Mouse (Mus musculus): Measurements from ENCODE around the gene Hmgxb4. TPM values are rescaled to one million over a fixed set of nuclear protein-coding genes. Genes with fewer than 3 reads are reported as not detected.

The Hmgxb4 gene
- polyA plus RNA-seq, 1 experiment from 2014 or later = 53.1 TPM

DNA sequence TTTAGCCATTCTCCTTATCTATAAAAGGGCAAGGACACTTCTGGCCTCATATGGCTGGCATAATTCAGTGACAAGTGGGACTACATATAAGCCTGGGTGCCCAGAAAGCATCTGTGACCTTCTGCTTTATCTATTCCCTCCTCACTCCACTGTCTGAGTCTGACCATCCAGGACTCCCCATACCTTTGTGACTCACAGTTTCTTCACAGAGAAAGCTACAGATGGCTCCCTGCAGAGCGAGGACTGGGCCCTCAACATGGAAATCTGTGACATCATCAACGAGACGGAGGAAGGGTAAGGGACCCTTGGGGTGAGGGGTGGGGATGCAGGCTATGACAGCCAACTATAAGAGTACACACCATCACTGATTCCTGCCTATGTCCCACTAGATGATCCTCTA lies 54.6 kb downstream of the Hmgxb4 start:
- no peaks in the 10 kb centered on the region for H3K4me1 ChIP-seq (ENCODE audit: control insufficient read depth, insufficient read depth, low read length)
- no peaks in the 10 kb centered on the region for H3K9me3 ChIP-seq (ENCODE audit: control insufficient read depth, low read length)
- no peak overlapping the region for H3K4me2 ChIP-seq (ENCODE audit: low read length)
- 93% methylated on average over 3 of the region's 3 CpGs for WGBS
- ATAC-seq (ENCODE audit: low FRiP score, low TSS enrichment) (no peak), DNase-seq (no peak)
- H3K36me3 ChIP-seq (ENCODE audit: control insufficient read depth, insufficient read depth, low read length) = 0 out of 2 replicates have a peak, but pooled peaks cover 4% of the 10 kb centered on the region
- H3K4me3 ChIP-seq (replicated peaks; ENCODE audit: low read depth, low read length) = no peak overlapping the region
- no peak overlapping the region for H3K27ac ChIP-seq (replicated peaks; ENCODE audit: low read depth, low read length)
- H3K9ac ChIP-seq (replicated peaks; ENCODE audit: low read length) = no peak overlapping the region
- H3K27me3 ChIP-seq (ENCODE audit: control insufficient read depth, insufficient read depth, low read length) = no peaks in the 10 kb centered on the region

- 93% methylated on average over 4 of the region's 4 CpGs for WGBS
Observed at GRCm38 (mm10) chr8:75053342-75053741, 60.2 kb downstream of the Hmgxb4 start.

GRCm38 (mm10) chr8:75055673-75056072 lies 62.5 kb downstream of the Hmgxb4 start:
- Histone ChIP-seq H3K9ac (replicated peaks; ENCODE audit: low read length) (no peak overlapping the region), H3K4me2 (ENCODE audit: low read length) (no peak overlapping the region), H3K27me3 (ENCODE audit: control insufficient read depth, insufficient read depth, low read length) (no peaks in the 10 kb centered on the region), H3K9me3 (ENCODE audit: control insufficient read depth, low read length) (no peaks in the 10 kb centered on the region), H3K27ac (replicated peaks; ENCODE audit: low read depth, low read length) (no peak overlapping the region), H3K4me3 (replicated peaks; ENCODE audit: low read depth, low read length) (no peak overlapping the region), H3K36me3 (ENCODE audit: control insufficient read depth, insufficient read depth, low read length) (peaks cover 6% of the 10 kb centered on the region; the same call in 1 of the 2 replicates), H3K4me1 (ENCODE audit: control insufficient read depth, insufficient read depth, low read length) (no peaks in the 10 kb centered on the region)
- DNase-seq (no peak), ATAC-seq (ENCODE audit: low FRiP score, low TSS enrichment) (no peak)
- WGBS = 96% methylated on average over 2 of the region's 2 CpGs

More at GRCm38 (mm10) chr8:75053342-75053741, 60.2 kb downstream of the Hmgxb4 start:
- Histone ChIP-seq H3K9ac (replicated peaks; ENCODE audit: low read length) (no peak overlapping the region), H3K27ac (replicated peaks; ENCODE audit: low read depth, low read length) (no peak overlapping the region), H3K27me3 (ENCODE audit: control insufficient read depth, insufficient read depth, low read length) (no peaks in the 10 kb centered on the region), H3K4me3 (replicated peaks; ENCODE audit: low read depth, low read length) (no peak overlapping the region), H3K4me2 (ENCODE audit: low read length) (no peak overlapping the region), H3K9me3 (ENCODE audit: control insufficient read depth, low read length) (no peaks in the 10 kb centered on the region), H3K36me3 (ENCODE audit: control insufficient read depth, insufficient read depth, low read length) (0 out of 2 replicates have a peak, but pooled peaks cover 5% of the 10 kb centered on the region), H3K4me1 (ENCODE audit: control insufficient read depth, insufficient read depth, low read length) (no peaks in the 10 kb centered on the region)
- DNase-seq = no peak
- ATAC-seq (ENCODE audit: low FRiP score, low TSS enrichment) = no peak

- ATAC-seq (ENCODE audit: low FRiP score, low TSS enrichment) = no peak
- Histone ChIP-seq H3K4me1 (ENCODE audit: control insufficient read depth, insufficient read depth, low read length) (no peaks in the 10 kb centered on the region), H3K9me3 (ENCODE audit: control insufficient read depth, low read length) (no peaks in the 10 kb centered on the region), H3K27ac (replicated peaks; ENCODE audit: low read depth, low read length) (no peak overlapping the region), H3K27me3 (ENCODE audit: control insufficient read depth, insufficient read depth, low read length) (no peaks in the 10 kb centered on the region), H3K4me3 (replicated peaks; ENCODE audit: low read depth, low read length) (no peak overlapping the region), H3K4me2 (ENCODE audit: low read length) (no peak overlapping the region), H3K36me3 (ENCODE audit: control insufficient read depth, insufficient read depth, low read length) (peaks cover 2% of the 10 kb centered on the region; the same call in 1 of the 2 replicates), H3K9ac (replicated peaks; ENCODE audit: low read length) (no peak overlapping the region)
- no peak for DNase-seq
- WGBS = 84% methylated on average over 6 of the region's 6 CpGs
Observed at GRCm38 (mm10) chr8:75060022-75060421, 66.9 kb downstream of the Hmgxb4 start.

- DNase-seq = no peak
- Histone ChIP-seq H3K4me2 (ENCODE audit: low read length) (no peak overlapping the region), H3K9ac (replicated peaks; ENCODE audit: low read length) (no peak overlapping the region), H3K4me3 (replicated peaks; ENCODE audit: low read depth, low read length) (no peak overlapping the region), H3K27me3 (ENCODE audit: control insufficient read depth, insufficient read depth, low read length) (no peaks in the 10 kb centered on the region), H3K4me1 (ENCODE audit: control insufficient read depth, insufficient read depth, low read length) (no peaks in the 10 kb centered on the region), H3K27ac (replicated peaks; ENCODE audit: low read depth, low read length) (no peak overlapping the region), H3K9me3 (ENCODE audit: control insufficient read depth, low read length) (no peaks in the 10 kb centered on the region), H3K36me3 (ENCODE audit: control insufficient read depth, insufficient read depth, low read length) (peaks cover 5% of the 10 kb centered on the region; the same call in 1 of the 2 replicates)
- ATAC-seq (ENCODE audit: low FRiP score, low TSS enrichment) = no peak
- 93% methylated on average over 2 of the region's 2 CpGs for WGBS
Observed at GRCm38 (mm10) chr8:75060815-75061214, 67.7 kb downstream of the Hmgxb4 start.

DNA sequence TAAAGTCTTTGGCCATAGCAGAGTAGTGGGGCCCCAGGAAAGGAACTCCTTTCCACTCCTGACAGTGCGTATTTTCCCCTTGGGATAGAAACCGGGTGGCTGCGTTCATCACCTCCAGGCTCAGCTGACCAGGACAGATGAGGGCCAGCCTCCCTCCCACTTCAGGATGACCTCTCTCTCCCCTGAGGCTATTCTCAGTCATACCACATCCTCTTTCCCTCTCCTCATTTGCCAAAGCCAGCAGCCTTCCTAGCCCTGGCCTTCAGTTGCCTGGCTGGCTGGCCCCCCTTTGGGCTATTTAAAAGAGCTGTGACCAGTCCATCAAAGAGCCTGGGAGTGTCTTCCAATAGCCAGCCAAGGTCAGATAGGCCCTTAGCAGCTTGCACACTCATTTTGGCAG lies 70.1 kb downstream of the Hmgxb4 start:
- no peaks in the 10 kb centered on the region for H3K4me1 ChIP-seq (ENCODE audit: control insufficient read depth, insufficient read depth, low read length)
- H3K36me3 ChIP-seq (ENCODE audit: control insufficient read depth, insufficient read depth, low read length) = peaks cover 5% of the 10 kb centered on the region; the same call in 1 of the 2 replicates
- H3K27me3 ChIP-seq (ENCODE audit: control insufficient read depth, insufficient read depth, low read length) = no peaks in the 10 kb centered on the region
- no peak overlapping the region for H3K27ac ChIP-seq (replicated peaks; ENCODE audit: low read depth, low read length)
- WGBS = 86% methylated on average over 3 of the region's 3 CpGs
- no peaks in the 10 kb centered on the region for H3K9me3 ChIP-seq (ENCODE audit: control insufficient read depth, low read length)
- ATAC-seq (ENCODE audit: low FRiP score, low TSS enrichment) (no peak), DNase-seq (no peak)
- no peak overlapping the region for H3K9ac ChIP-seq (replicated peaks; ENCODE audit: low read length)
- no peak overlapping the region for H3K4me2 ChIP-seq (ENCODE audit: low read length)
- no peak overlapping the region for H3K4me3 ChIP-seq (replicated peaks; ENCODE audit: low read depth, low read length)

DNA sequence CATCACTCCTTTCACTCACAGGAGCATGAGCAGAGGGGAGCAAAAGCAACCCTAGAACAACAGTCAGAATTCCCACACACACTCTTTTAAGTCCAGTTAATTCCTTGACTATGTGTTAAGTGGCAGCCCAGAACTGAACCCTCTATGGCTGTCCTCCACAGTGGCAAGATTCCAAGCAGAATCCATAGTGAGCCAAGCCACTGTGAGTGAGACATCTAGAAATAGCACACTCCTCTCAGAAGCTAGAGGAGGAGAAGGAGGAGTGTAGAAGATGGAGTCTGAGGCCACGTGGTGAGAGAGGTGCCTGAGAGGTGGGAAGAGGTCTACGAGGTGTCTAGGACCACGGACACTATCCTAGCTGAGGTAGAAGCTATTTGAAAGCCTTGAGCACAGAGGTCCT lies 71.6 kb downstream of the Hmgxb4 start:
- Histone ChIP-seq H3K9me3 (ENCODE audit: control insufficient read depth, low read length) (no peaks in the 10 kb centered on the region), H3K27me3 (ENCODE audit: control insufficient read depth, insufficient read depth, low read length) (no peaks in the 10 kb centered on the region), H3K4me2 (ENCODE audit: low read length) (no peak overlapping the region), H3K4me1 (ENCODE audit: control insufficient read depth, insufficient read depth, low read length) (no peaks in the 10 kb centered on the region), H3K27ac (replicated peaks; ENCODE audit: low read depth, low read length) (no peak overlapping the region), H3K36me3 (ENCODE audit: control insufficient read depth, insufficient read depth, low read length) (0 out of 2 replicates have a peak, but pooled peaks cover 5% of the 10 kb centered on the region), H3K9ac (replicated peaks; ENCODE audit: low read length) (no peak overlapping the region), H3K4me3 (replicated peaks; ENCODE audit: low read depth, low read length) (no peak overlapping the region)
- WGBS = 89% methylated on average over 3 of the region's 3 CpGs
- no peak for DNase-seq
- no peak for ATAC-seq (ENCODE audit: low FRiP score, low TSS enrichment)

- no peak for DNase-seq
- Histone ChIP-seq H3K4me1 (ENCODE audit: control insufficient read depth, insufficient read depth, low read length) (no peaks in the 10 kb centered on the region), H3K4me2 (ENCODE audit: low read length) (no peak overlapping the region), H3K4me3 (replicated peaks; ENCODE audit: low read depth, low read length) (no peak overlapping the region), H3K9ac (replicated peaks; ENCODE audit: low read length) (no peak overlapping the region), H3K36me3 (ENCODE audit: control insufficient read depth, insufficient read depth, low read length) (0 out of 2 replicates have a peak, but pooled peaks cover 3% of the 10 kb centered on the region), H3K9me3 (ENCODE audit: control insufficient read depth, low read length) (no peaks in the 10 kb centered on the region), H3K27ac (replicated peaks; ENCODE audit: low read depth, low read length) (no peak overlapping the region), H3K27me3 (ENCODE audit: control insufficient read depth, insufficient read depth, low read length) (no peaks in the 10 kb centered on the region)
- no peak for ATAC-seq (ENCODE audit: low FRiP score, low TSS enrichment)
- 79% methylated on average over 6 of the region's 6 CpGs for WGBS
Observed at GRCm38 (mm10) chr8:75067287-75067686, 74.1 kb downstream of the Hmgxb4 start.

DNA sequence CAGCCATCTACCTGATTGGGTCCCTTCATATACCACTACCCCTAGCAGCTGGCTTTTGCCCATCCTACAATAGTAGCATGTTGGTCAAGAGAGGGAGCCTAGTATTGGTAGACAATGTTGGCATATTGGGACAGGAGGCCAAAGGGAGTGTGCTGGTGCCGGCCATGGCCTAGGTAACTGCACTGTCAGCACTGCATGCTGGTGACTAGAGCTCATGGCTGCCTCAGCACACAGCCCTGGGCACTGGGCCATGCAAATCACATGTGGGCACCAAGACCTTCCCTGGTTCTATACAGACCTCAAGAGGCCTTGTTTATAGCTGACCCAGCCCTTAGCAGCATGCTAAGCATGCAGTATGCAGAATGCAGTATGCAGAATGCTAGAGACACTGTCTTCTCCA lies 77.1 kb downstream of the Hmgxb4 start:
- Histone ChIP-seq H3K4me3 (replicated peaks; ENCODE audit: low read depth, low read length) (no peak overlapping the region), H3K9me3 (ENCODE audit: control insufficient read depth, low read length) (no peaks in the 10 kb centered on the region), H3K27ac (replicated peaks; ENCODE audit: low read depth, low read length) (no peak overlapping the region), H3K9ac (replicated peaks; ENCODE audit: low read length) (no peak overlapping the region), H3K36me3 (ENCODE audit: control insufficient read depth, insufficient read depth, low read length) (0 out of 2 replicates have a peak, but pooled peaks cover 3% of the 10 kb centered on the region), H3K27me3 (ENCODE audit: control insufficient read depth, insufficient read depth, low read length) (no peaks in the 10 kb centered on the region), H3K4me2 (ENCODE audit: low read length) (no peak overlapping the region), H3K4me1 (ENCODE audit: control insufficient read depth, insufficient read depth, low read length) (no peaks in the 10 kb centered on the region)
- 84% methylated on average over 1 of the region's 1 CpGs for WGBS
- ATAC-seq (ENCODE audit: low FRiP score, low TSS enrichment) = no peak
- DNase-seq = no peak
